Mouse (Mus musculus): ENCODE measurements around the gene Zfp781. TPM values are rescaled to one million over a fixed set of nuclear protein-coding genes. Genes with fewer than 3 reads are reported as not detected.
A peak's percentile ranks its signal among the peaks of the same experiment; 100 is the strongest.
"Not testable (repeated sequence)": the region's sequence is repeated elsewhere in the genome, so short reads cannot be mapped to it uniquely, and the experiment has no call there.

Zfp781 gene
- total RNA-seq (2015; ENCODE audit: low replicate concordance): 4.7 TPM in 1 of 2 replicates, not detected in the other
- 0.76 TPM in 1 of 2 replicates, not detected in the other for total RNA-seq (2017; ENCODE audit: low replicate concordance)

GRCm38 (mm10) chr10:81929842-81930743, at the start of gene Zfp781:
Zfp781 (minus strand) TSS chr10:81930480.
- not testable (repeated sequence) for ATAC-seq (replicated peaks; ENCODE audit: low FRiP score, poor library complexity, severe bottlenecking)

GRCm38 (mm10) chr10:81978365-81979003, 48.2 kb upstream of the Zfp781 start:
- not testable (repeated sequence) for ATAC-seq (replicated peaks; ENCODE audit: low FRiP score, poor library complexity, severe bottlenecking)

GRCm38 (mm10) chr10:81930744-81931118, 451 bp upstream of the Zfp781 start:
- not testable (repeated sequence) for ATAC-seq (replicated peaks; ENCODE audit: low FRiP score, poor library complexity, severe bottlenecking)

- peak; percentile 97 for ATAC-seq (replicated peaks; ENCODE audit: low FRiP score, poor library complexity, severe bottlenecking)
Observed at GRCm38 (mm10) chr10:81863409-81864407, 66.6 kb downstream of the Zfp781 start, which contains the start of gene Gm32687. Gm32687 (plus strand) TSS chr10:81863934.

Other genes with a start within 250 kb of the Zfp781 start
- gene Zfp433, start 225.7 kb downstream of the Zfp781 start, total RNA-seq (2015; ENCODE audit: low replicate concordance): 4.3 and 7.5 TPM in 2 replicates
- 11.2 and 12.0 TPM in 2 replicates for gene Zfp433, start 225.7 kb downstream of the Zfp781 start, total RNA-seq (2017; ENCODE audit: low replicate concordance)
- not detected in 2 replicates for gene Gm3055, start 159.3 kb downstream of the Zfp781 start, total RNA-seq (2015; ENCODE audit: low replicate concordance)
- gene Gm3055, start 159.3 kb downstream of the Zfp781 start, total RNA-seq (2017; ENCODE audit: low replicate concordance): 0.76 TPM in 1 of 2 replicates, not detected in the other
- gene Gm4767, start 118.3 kb downstream of the Zfp781 start, total RNA-seq (2015; ENCODE audit: low replicate concordance): 0.42 and 2.2 TPM in 2 replicates
- 0.08 TPM in 1 of 2 replicates, not detected in the other for gene Gm4767, start 118.3 kb downstream of the Zfp781 start, total RNA-seq (2017; ENCODE audit: low replicate concordance)
- 7.9 TPM in 1 of 2 replicates, not detected in the other for gene Gm32687, start 66.5 kb downstream of the Zfp781 start, total RNA-seq (2015; ENCODE audit: low replicate concordance)
- gene Gm32687, start 66.5 kb downstream of the Zfp781 start, total RNA-seq (2017; ENCODE audit: low replicate concordance): 2.2 TPM in 1 of 2 replicates, not detected in the other
- gene Zfp873, start 117.6 kb upstream of the Zfp781 start, total RNA-seq (2015; ENCODE audit: low replicate concordance): 11.3 TPM in 1 of 2 replicates, not detected in the other
- 1.6 and 1.8 TPM in 2 replicates for gene Zfp873, start 117.6 kb upstream of the Zfp781 start, total RNA-seq (2017; ENCODE audit: low replicate concordance)
- gene BC024063, start 152.9 kb upstream of the Zfp781 start, total RNA-seq (2015; ENCODE audit: low replicate concordance): 1.8 TPM in 1 of 2 replicates, not detected in the other
- 0.77 TPM in 1 of 2 replicates, not detected in the other for gene BC024063, start 152.9 kb upstream of the Zfp781 start, total RNA-seq (2017; ENCODE audit: low replicate concordance)
- gene AU041133, start 197.5 kb upstream of the Zfp781 start, total RNA-seq (2015; ENCODE audit: low replicate concordance): 1.1 TPM in 1 of 2 replicates, not detected in the other
- 4.2 TPM in 1 of 2 replicates, not detected in the other for gene AU041133, start 197.5 kb upstream of the Zfp781 start, total RNA-seq (2017; ENCODE audit: low replicate concordance)

Data from erythroid progenitor cell, adult 5-6 weeks (primary cell).